Mouse (Mus musculus) G1E (cell line): Measurements from ENCODE around the gene Pdss1. TPM values are rescaled to one million over a fixed set of nuclear protein-coding genes. Genes with fewer than 3 reads are reported as not detected.

Source experiments
- ATAC-seq: 2 replicates; pipeline ENCODE4 v1.8.0; 2016; ENCODE audit warnings: mild to moderate bottlenecking; ENCODE audit not compliant: insufficient number of reproducible peaks, poor library complexity, low FRiP score, severe bottlenecking; ENCODE audit errors: extremely low read depth
- DNase-seq: peaks from one replicate; pipeline ENCODE4 v3.0.0; 2012; ENCODE audit warnings: low spot score
- H3K27me3 ChIP-seq: 2 replicates; pipeline ENCODE4 v1.6.1; 2012; ENCODE audit warnings: mild to moderate bottlenecking, low read length, inconsistent platforms; ENCODE audit not compliant: insufficient read depth
- H3K36me3 ChIP-seq: replicated peaks from 2 replicates; pipeline ENCODE3; 2012; ENCODE audit warnings: mild to moderate bottlenecking, inconsistent platforms
- H3K4me1 ChIP-seq: 2 replicates; pipeline ENCODE4 v1.6.1; 2012; ENCODE audit warnings: low read depth, low read length, inconsistent platforms, mixed read lengths; ENCODE audit not compliant: insufficient read depth
- H3K4me3 ChIP-seq: 2 replicates; pipeline ENCODE4 v1.5.1; 2012; ENCODE audit warnings: low read depth, mild to moderate bottlenecking, inconsistent platforms, low read length, moderate library complexity, mixed read lengths
- H3K9me3 ChIP-seq: replicated peaks from 2 replicates; pipeline ENCODE4 v1.6.1; 2012; ENCODE audit warnings: inconsistent platforms
- CTCF ChIP-seq: IDR thresholded peaks from 2 replicates; pipeline ENCODE4 v1.5.1; 2012; ENCODE audit warnings: low read depth, low read length, inconsistent platforms, mixed read lengths
- GATA1 ChIP-seq: IDR thresholded peaks from 2 replicates; pipeline ENCODE4 v1.6.1; 2012; ENCODE audit warnings: borderline replicate concordance, low read length, inconsistent platforms, mixed read lengths
- GATA2 ChIP-seq: IDR thresholded peaks from 2 replicates; pipeline ENCODE4 v1.6.1; 2012; ENCODE audit warnings: low read depth, low read length, inconsistent platforms, borderline replicate concordance
- POLR2AphosphoS5 ChIP-seq: IDR thresholded peaks from 2 replicates; pipeline ENCODE4 v1.6.1; 2012; ENCODE audit warnings: low read depth, low read length, inconsistent platforms; ENCODE audit not compliant: insufficient replicate concordance
- TAL1 ChIP-seq: conservative IDR thresholded peaks from 2 replicates; pipeline ENCODE4 v1.6.1; 2012; ENCODE audit warnings: low read depth, low read length, inconsistent platforms, mixed read lengths
- polyA plus RNA-seq: library from polyadenylated mRNA; stranded (reverse); fragments of >175 nt; gene quantifications from 2 replicates; pipeline ENCODE4 v1.2.3, GENCODE M21; 2012
- total RNA-seq, 2 experiments: library from RNA; stranded (forward) in 1 of 2; stranded (reverse) in 1 of 2; fragments of 200-1000 nt in 1 of 2; fragments of >200 nt in 1 of 2; fragmentation: Nextera tagmentation in 1 of 2; gene quantifications; 2 replicates each; pipeline ENCODE4 v1.2.3; 2014 to 2017

Gene Pdss1
- total and polyA plus RNA-seq, 3 experiments: 13.5 to 21.9 (median 19.6) TPM

DNA sequence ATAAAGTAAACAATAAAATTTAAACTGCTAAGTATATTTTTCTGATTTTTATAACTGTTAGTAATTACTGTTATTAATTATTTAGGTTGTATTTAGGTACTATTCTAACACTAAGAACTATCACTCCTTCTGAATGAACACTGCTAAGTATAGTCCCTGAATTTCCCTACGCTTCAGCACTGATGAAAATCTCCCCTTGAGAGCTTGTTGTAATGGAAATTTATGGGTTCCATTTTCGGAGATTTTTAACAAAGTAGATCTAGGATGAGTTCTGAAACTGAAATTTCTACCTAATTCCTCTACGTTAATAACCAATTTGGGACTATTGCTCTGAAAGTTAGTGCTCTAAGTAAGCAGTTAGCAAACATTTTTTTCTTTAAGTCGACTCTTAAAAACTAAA is 59.0 kb downstream of the Pdss1 start:
- Histone ChIP-seq H3K9me3 (no peaks in the 10 kb centered on the region), H3K4me3 (no peak overlapping the region), H3K27me3 (no peaks in the 10 kb centered on the region), H3K4me1 (peaks cover 6% of the 10 kb centered on the region), H3K36me3 (peaks cover 40% of the 10 kb centered on the region)
- TF ChIP-seq GATA1: no peak
- TF ChIP-seq CTCF: no peak
- no peak for TF ChIP-seq GATA2
- no peak for TF ChIP-seq TAL1
- no peak for TF ChIP-seq POLR2AphosphoS5
- DNase-seq (no peak), ATAC-seq (no peak)

DNA sequence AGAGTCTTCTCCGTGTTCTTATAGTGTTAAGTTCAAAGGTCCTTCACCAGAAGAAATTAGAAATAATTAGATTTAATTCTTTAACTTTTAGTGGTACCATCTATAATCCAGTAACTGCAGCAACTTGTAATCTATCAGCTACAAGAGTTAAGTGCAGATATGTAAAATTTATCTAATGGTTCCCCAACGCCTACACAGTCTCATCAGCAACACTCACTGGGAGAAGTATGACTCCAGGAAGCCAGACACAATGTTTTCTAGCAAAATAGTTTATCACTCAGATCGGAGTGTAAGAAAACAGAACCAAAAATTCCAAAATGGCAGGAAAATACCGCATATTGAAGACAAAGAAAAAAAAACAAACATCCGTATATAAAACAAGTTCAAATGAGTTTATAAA is 60.6 kb downstream of the Pdss1 start:
- H3K9me3 ChIP-seq: no peaks in the 10 kb centered on the region

DNA sequence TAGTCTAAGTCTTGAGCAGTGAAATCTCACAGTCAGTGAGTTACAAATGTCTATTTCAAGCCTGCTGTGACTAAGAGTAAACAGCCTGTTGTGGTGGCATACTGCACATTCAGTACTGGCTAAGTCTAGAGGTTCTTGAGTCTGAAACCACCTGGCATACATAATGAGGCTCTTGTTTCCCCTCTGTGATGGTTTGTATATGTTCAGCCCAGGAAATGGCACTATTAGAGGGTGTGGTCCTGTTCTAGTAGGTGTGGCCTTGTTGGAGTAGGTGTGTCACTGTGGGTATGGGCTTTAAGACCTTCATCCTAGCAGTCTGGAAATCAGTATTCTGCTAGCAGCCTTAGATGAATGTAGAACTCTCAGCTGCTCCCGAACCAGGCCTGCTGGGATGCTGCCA is 62.1 kb downstream of the Pdss1 start:
- ATAC-seq: no peak
- Histone ChIP-seq H3K9me3 (no peaks in the 10 kb centered on the region), H3K27me3 (no peaks in the 10 kb centered on the region), H3K4me3 (no peak overlapping the region), H3K4me1 (peaks cover 3% of the 10 kb centered on the region; the same call in 1 of the 2 replicates), H3K36me3 (peaks cover 52% of the 10 kb centered on the region)
- TF ChIP-seq POLR2AphosphoS5: no peak
- TF ChIP-seq GATA1: no peak
- TF ChIP-seq TAL1: no peak
- no peak for DNase-seq

More for the DNA sequence above, 60.6 kb downstream of the Pdss1 start:
- H3K27me3 ChIP-seq: no peaks in the 10 kb centered on the region
- DNase-seq: no peak
- no peak overlapping the region for H3K4me3 ChIP-seq
- peaks cover 46% of the 10 kb centered on the region for H3K36me3 ChIP-seq
- ATAC-seq: no peak
- TF ChIP-seq POLR2AphosphoS5 (no peak), GATA2 (no peak)
- H3K4me1 ChIP-seq: peaks cover 3% of the 10 kb centered on the region; the same call in 1 of the 2 replicates

DNA sequence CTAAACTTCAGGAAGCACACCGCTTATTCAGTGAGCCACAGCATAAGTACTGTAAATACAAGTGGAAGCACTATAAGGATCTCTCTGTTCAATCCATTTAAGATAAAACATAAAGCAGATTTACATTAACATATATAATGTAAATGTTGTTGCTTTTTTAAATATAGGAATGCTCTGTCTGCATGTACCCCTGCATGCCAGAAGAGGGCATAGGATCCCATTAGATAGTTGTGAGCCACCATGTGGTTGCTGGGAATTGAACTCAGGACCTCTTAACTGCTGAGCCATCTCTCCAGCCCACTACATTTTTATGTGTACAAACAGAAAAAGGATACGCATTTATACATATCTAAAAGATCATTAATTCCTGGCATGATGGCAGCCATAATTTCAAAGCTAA is 66.4 kb downstream of the Pdss1 start:
- Histone ChIP-seq H3K27me3 (no peaks in the 10 kb centered on the region), H3K4me3 (no peak overlapping the region), H3K36me3 (peaks cover 39% of the 10 kb centered on the region), H3K4me1 (peaks cover 3% of the 10 kb centered on the region; the same call in 1 of the 2 replicates), H3K9me3 (no peaks in the 10 kb centered on the region)
- DNase-seq (no peak), ATAC-seq (no peak)
- TF ChIP-seq CTCF: no peak
- no peak for TF ChIP-seq POLR2AphosphoS5
- no peak for TF ChIP-seq GATA1
- no peak for TF ChIP-seq TAL1
- no peak for TF ChIP-seq GATA2

DNA sequence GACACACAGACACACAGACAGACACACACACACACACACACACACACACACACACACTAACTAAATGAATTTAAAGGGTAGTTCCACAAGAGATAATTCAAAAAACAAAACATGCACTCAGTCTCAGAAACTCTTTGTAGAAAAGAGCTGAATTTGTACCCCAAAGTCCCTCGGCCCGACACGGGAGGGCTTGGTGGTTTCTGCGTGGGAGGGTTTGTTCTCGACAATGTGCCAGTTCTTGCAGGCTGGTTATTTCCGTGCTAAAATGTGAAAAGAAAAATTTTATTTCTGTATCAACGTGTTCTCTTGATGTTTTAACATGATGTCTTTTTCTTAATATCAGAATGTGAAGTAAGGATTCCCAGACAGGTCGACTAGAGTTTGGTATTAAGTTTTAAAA is 66.9 kb downstream of the Pdss1 start:
- no peak for ATAC-seq
- no peak for TF ChIP-seq GATA1
- no peak for TF ChIP-seq POLR2AphosphoS5
- TF ChIP-seq GATA2: no peak
- TF ChIP-seq TAL1: no peak
- TF ChIP-seq CTCF: no peak
- H3K36me3 ChIP-seq: peaks cover 34% of the 10 kb centered on the region
- no peaks in the 10 kb centered on the region for H3K27me3 ChIP-seq
- H3K9me3 ChIP-seq: no peaks in the 10 kb centered on the region
- no peak overlapping the region for H3K4me3 ChIP-seq
- H3K4me1 ChIP-seq: peaks cover 3% of the 10 kb centered on the region; the same call in 1 of the 2 replicates
- DNase-seq: no peak

DNA sequence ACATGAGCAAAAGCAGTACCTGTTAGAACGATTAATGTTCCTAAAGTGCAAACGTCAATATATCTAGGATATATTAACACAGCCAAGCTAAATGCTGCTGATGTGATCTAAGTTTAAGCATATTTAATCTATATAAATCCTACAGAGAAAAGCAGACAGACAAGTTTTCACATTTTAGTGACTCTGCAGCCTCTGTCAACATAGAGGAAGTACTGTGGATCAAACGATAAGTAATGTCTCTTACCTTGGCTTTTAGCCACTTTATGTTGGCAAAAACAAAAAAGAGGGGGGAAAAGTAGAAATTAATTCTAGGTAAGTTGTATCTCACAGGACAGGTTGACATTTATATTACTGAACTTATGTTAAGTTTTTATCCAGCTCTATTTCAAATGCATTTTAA is 67.6 kb downstream of the Pdss1 start:
- TF ChIP-seq GATA1: no peak
- no peak for TF ChIP-seq GATA2
- TF ChIP-seq CTCF: no peak
- TF ChIP-seq TAL1: no peak
- TF ChIP-seq POLR2AphosphoS5: no peak
- ATAC-seq (no peak), DNase-seq (no peak)
- Histone ChIP-seq H3K27me3 (no peaks in the 10 kb centered on the region), H3K36me3 (peaks cover 32% of the 10 kb centered on the region), H3K4me1 (no peaks in the 10 kb centered on the region), H3K9me3 (no peaks in the 10 kb centered on the region), H3K4me3 (no peak overlapping the region)
